Mouse (Mus musculus): ENCODE measurements around the gene Tfap2e.

DNA sequence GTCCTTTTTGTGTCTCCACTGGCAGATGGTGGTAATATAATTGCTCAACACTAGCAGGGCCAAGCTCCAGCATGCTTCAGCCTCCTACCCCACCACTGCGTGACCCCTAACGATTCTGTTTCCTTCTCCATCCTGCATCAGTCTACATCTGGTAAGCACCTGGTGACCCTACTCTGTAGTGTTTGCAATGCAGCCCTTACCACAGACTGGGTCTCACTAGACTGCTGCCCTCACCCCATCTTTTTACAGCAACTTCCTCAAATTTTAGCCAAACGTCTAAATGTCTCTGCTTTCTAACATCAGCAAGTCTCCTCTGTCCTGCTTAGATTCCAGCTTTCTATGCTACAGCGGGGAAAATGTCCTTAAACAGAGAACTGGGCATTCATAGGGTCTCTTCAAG lies 34.8 kb upstream of the Tfap2e start:
- no peak for TF ChIP-seq CTCF (conservative IDR thresholded peaks at IDR 0.05; ENCODE audit: insufficient read depth, insufficient read length, low read depth, low read length)
- TF ChIP-seq POLR2A (IDR thresholded peaks at IDR 0.05; ENCODE audit: low read depth, low read length), result no peak
